Mouse (Mus musculus) forebrain, embryonic 10.5 days (tissue): ENCODE results near the gene Wipf2. TPM values are rescaled to one million over a fixed set of nuclear protein-coding genes. Genes with fewer than 3 reads are reported as not detected.
A peak's percentile ranks its signal among the peaks of the same experiment; 100 is the strongest.
"Not testable (repeated sequence)": the region's sequence is repeated elsewhere in the genome, so short reads cannot be mapped to it uniquely, and the experiment has no call there.

Source experiments
- DNase-seq: peaks from one replicate; pipeline ENCODE4 v3.0.0-alpha.2; 2017; ENCODE audit warnings: low spot score; ENCODE audit errors: extremely low spot score
- H3K27ac ChIP-seq: fragments of 300-500 bp; sonication (generic); 2 replicates; pipeline ENCODE4 v1.5.1; 2016; ENCODE audit warnings: mild to moderate bottlenecking
- H3K27me3 ChIP-seq: fragments of 300-500 bp; sonication (generic); 2 replicates; pipeline ENCODE4 v1.6.1; 2016; ENCODE audit warnings: mild to moderate bottlenecking; ENCODE audit not compliant: poor library complexity, severe bottlenecking
- H3K36me3 ChIP-seq: fragments of 300-500 bp; sonication (generic); replicated peaks from 2 replicates; pipeline ENCODE4 v1.6.1; 2016; ENCODE audit warnings: mild to moderate bottlenecking, moderate library complexity
- H3K4me1 ChIP-seq: fragments of 300-500 bp; sonication (generic); 2 replicates; pipeline ENCODE4 v1.6.1; 2016
- H3K4me3 ChIP-seq: fragments of 300-500 bp; sonication (generic); 2 replicates; pipeline ENCODE4 v1.5.1; 2016; ENCODE audit warnings: mild to moderate bottlenecking, moderate library complexity
- H3K9me3 ChIP-seq: fragments of 300-500 bp; sonication (generic); 2 replicates; pipeline ENCODE4 v1.6.1; 2016; ENCODE audit warnings: mild to moderate bottlenecking, moderate library complexity
- WGBS: fragments of 180-500 bp; shearing (Covaris S2); methylation state at CpG from one replicate; pipeline ENCODE4 v1.1.7; 2016; 5-methylcytosine and 5-hydroxymethylcytosine counted together
- polyA plus RNA-seq: library from polyadenylated mRNA; unstranded; fragments of >200 nt; fragmentation: Nextera tagmentation; extraction: Ambion mirVana; gene quantifications from 2 replicates; pipeline ENCODE4 v1.2.1, GENCODE M21; 2016

Gene Wipf2
- polyA plus RNA-seq, 1 experiment from 2014 or later = 4.5 TPM

GRCm38 (mm10) chr11:98904577-98904976 lies 41.1 kb downstream of the Wipf2 start:
- Histone ChIP-seq H3K4me3 (no peak overlapping the region), H3K27me3 (no peaks in the 10 kb centered on the region), H3K9me3 (no peaks in the 10 kb centered on the region), H3K27ac (0 out of 2 replicates have a peak overlapping the region, but pooled peaks have one; percentile 72), H3K4me1 (peaks cover 55% of the 10 kb centered on the region), H3K36me3 (peaks cover 49% of the 10 kb centered on the region)
- DNase-seq = no peak
- 89% methylated on average over 2 of the region's 2 CpGs for WGBS

GRCm38 (mm10) chr11:98905033-98905432 lies 41.6 kb downstream of the Wipf2 start:
- Histone ChIP-seq H3K9me3 (no peaks in the 10 kb centered on the region), H3K4me1 (peaks cover 60% of the 10 kb centered on the region), H3K36me3 (peaks cover 49% of the 10 kb centered on the region), H3K27ac (no peak overlapping the region), H3K27me3 (no peaks in the 10 kb centered on the region), H3K4me3 (no peak overlapping the region)
- 86% methylated on average over 7 of the region's 7 CpGs for WGBS
- DNase-seq = no peak

GRCm38 (mm10) chr11:98905583-98905982 lies 42.1 kb downstream of the Wipf2 start:
- 86% methylated on average over 4 of the region's 4 CpGs for WGBS
- H3K4me1 ChIP-seq = peaks cover 65% of the 10 kb centered on the region
- no peaks in the 10 kb centered on the region for H3K27me3 ChIP-seq
- H3K27ac ChIP-seq = no peak overlapping the region
- H3K9me3 ChIP-seq = no peaks in the 10 kb centered on the region
- DNase-seq = no peak
- peaks cover 49% of the 10 kb centered on the region for H3K36me3 ChIP-seq
- no peak overlapping the region for H3K4me3 ChIP-seq

- 61% methylated on average over 5 of the region's 5 CpGs for WGBS
- Histone ChIP-seq H3K36me3 (peaks cover 51% of the 10 kb centered on the region), H3K27me3 (no peaks in the 10 kb centered on the region), H3K9me3 (no peaks in the 10 kb centered on the region), H3K4me3 (peak overlapping the region; percentile 69), H3K27ac (peak overlapping the region; percentile 88), H3K4me1 (peaks cover 65% of the 10 kb centered on the region)
- no peak for DNase-seq
Measured at GRCm38 (mm10) chr11:98907063-98907436, 43.6 kb downstream of the Wipf2 start.

GRCm38 (mm10) chr11:98907437-98908173 lies 44.2 kb downstream of the Wipf2 start, which contains the start of gene Cdc6:
Gene Cdc6, plus strand, starts transcription at chr11:98907801.
- H3K27me3 ChIP-seq = no peaks in the 10 kb centered on the region
- no peaks in the 10 kb centered on the region for H3K9me3 ChIP-seq
- DNase-seq = peak; percentile 98
- H3K4me3 ChIP-seq = peak within 1 kb of the TSS; percentile 69
- peak within 1 kb of the TSS; percentile 88 for H3K27ac ChIP-seq
- under 1% methylated on average over 49 of the region's 49 CpGs for WGBS
- H3K4me1 ChIP-seq = peaks cover 59% of the 10 kb centered on the region
- H3K36me3 ChIP-seq = peaks cover 57% of the 10 kb centered on the region

GRCm38 (mm10) chr11:98909654-98910053 lies 46.2 kb downstream of the Wipf2 start:
- no peaks in the 10 kb centered on the region for H3K9me3 ChIP-seq
- H3K4me1 ChIP-seq = peaks cover 39% of the 10 kb centered on the region
- peaks cover 70% of the 10 kb centered on the region for H3K36me3 ChIP-seq
- 64% methylated on average over 6 of the region's 6 CpGs for WGBS
- H3K27ac ChIP-seq = no peak overlapping the region
- peak; percentile 41 for DNase-seq
- peak overlapping the region; percentile 69 for H3K4me3 ChIP-seq
- no peaks in the 10 kb centered on the region for H3K27me3 ChIP-seq

- Histone ChIP-seq H3K27ac (no peak overlapping the region), H3K27me3 (no peaks in the 10 kb centered on the region), H3K4me1 (peaks cover 39% of the 10 kb centered on the region), H3K4me3 (no peak overlapping the region), H3K9me3 (no peaks in the 10 kb centered on the region), H3K36me3 (peaks cover 75% of the 10 kb centered on the region)
- DNase-seq = no peak
- WGBS = 94% methylated on average over 11 of the region's 11 CpGs
Measured at GRCm38 (mm10) chr11:98910415-98910814, 47.0 kb downstream of the Wipf2 start.

- H3K4me3 ChIP-seq = no peak overlapping the region
- H3K36me3 ChIP-seq = peaks cover 79% of the 10 kb centered on the region
- no peak overlapping the region for H3K27ac ChIP-seq
- peaks cover 39% of the 10 kb centered on the region for H3K4me1 ChIP-seq
- DNase-seq = no peak
- 92% methylated on average over 5 of the region's 5 CpGs for WGBS
- no peaks in the 10 kb centered on the region for H3K9me3 ChIP-seq
- H3K27me3 ChIP-seq = no peaks in the 10 kb centered on the region
Measured at GRCm38 (mm10) chr11:98911498-98911897, 48.1 kb downstream of the Wipf2 start.

GRCm38 (mm10) chr11:98914196-98914595 lies 50.8 kb downstream of the Wipf2 start:
- Histone ChIP-seq H3K27me3 (no peaks in the 10 kb centered on the region), H3K4me1 (peaks cover 26% of the 10 kb centered on the region), H3K4me3 (no peak overlapping the region), H3K27ac (no peak overlapping the region), H3K36me3 (peaks cover 100% of the 10 kb centered on the region), H3K9me3 (no peaks in the 10 kb centered on the region)
- 87% methylated on average over 11 of the region's 11 CpGs for WGBS
- DNase-seq = no peak

- H3K4me3 ChIP-seq, H3K9me3 ChIP-seq, H3K27me3 ChIP-seq, DNase-seq, H3K4me1 ChIP-seq, H3K27ac ChIP-seq: not testable (repeated sequence)
- WGBS = 93% methylated on average over 3 of the region's 3 CpGs
- H3K36me3 ChIP-seq = peaks cover 100% of the 10 kb centered on the region
Measured at GRCm38 (mm10) chr11:98916376-98916775, 52.9 kb downstream of the Wipf2 start.

GRCm38 (mm10) chr11:98917428-98918005 lies 54.1 kb downstream of the Wipf2 start:
- Histone ChIP-seq H3K9me3 (no peaks in the 10 kb centered on the region), H3K4me1 (peaks cover 16% of the 10 kb centered on the region), H3K27ac (no peak overlapping the region), H3K27me3 (no peaks in the 10 kb centered on the region), H3K36me3 (peaks cover 100% of the 10 kb centered on the region), H3K4me3 (no peak overlapping the region)
- WGBS = 82% methylated on average over 13 of the region's 13 CpGs
- no peak for DNase-seq

- Histone ChIP-seq H3K4me3 (no peak overlapping the region), H3K36me3 (peaks cover 100% of the 10 kb centered on the region), H3K27me3 (no peaks in the 10 kb centered on the region), H3K4me1 (peaks cover 23% of the 10 kb centered on the region), H3K27ac (no peak overlapping the region), H3K9me3 (no peaks in the 10 kb centered on the region)
- WGBS = 81% methylated on average over 9 of the region's 9 CpGs
- no peak for DNase-seq
Measured at GRCm38 (mm10) chr11:98918231-98918630, 54.8 kb downstream of the Wipf2 start.

- peaks cover 99% of the 10 kb centered on the region for H3K36me3 ChIP-seq
- DNase-seq = no peak
- peaks cover 31% of the 10 kb centered on the region for H3K4me1 ChIP-seq
- no peak overlapping the region for H3K4me3 ChIP-seq
- 94% methylated on average over 11 of the region's 11 CpGs for WGBS
- no peak overlapping the region for H3K27ac ChIP-seq
- H3K27me3 ChIP-seq = no peaks in the 10 kb centered on the region
- no peaks in the 10 kb centered on the region for H3K9me3 ChIP-seq
Measured at GRCm38 (mm10) chr11:98919009-98919408, 55.6 kb downstream of the Wipf2 start.
